Mouse (Mus musculus) adrenal gland (tissue): Measurements from ENCODE around the gene Taok3.

Source experiments
- intact Hi-C: fragments of 180-260 bp; cut with DNase I; formaldehyde crosslinking; loops from one replicate; pipeline ENCODE4 v1.15.1; 2025

Taok3 gene

GRCm38 (mm10) chr5:117168351-117169100 is 48.6 kb downstream of the Taok3 start:
- intact Hi-C loops = no loop called here

GRCm38 (mm10) chr5:117174057-117174456 is 54.1 kb downstream of the Taok3 start:
- intact Hi-C loops = no loop called here

- intact Hi-C loops = no loop called here
Observed at GRCm38 (mm10) chr5:117175896-117176295, 56.0 kb downstream of the Taok3 start.

GRCm38 (mm10) chr5:117178079-117178478 is 58.1 kb downstream of the Taok3 start:
- intact Hi-C loops = no loop called here

GRCm38 (mm10) chr5:117178486-117178885 is 58.6 kb downstream of the Taok3 start:
- intact Hi-C loops = no loop called here

- intact Hi-C loops = no loop called here
Observed at GRCm38 (mm10) chr5:117181921-117182320, 62.0 kb downstream of the Taok3 start.

GRCm38 (mm10) chr5:117182411-117182810 is 62.5 kb downstream of the Taok3 start:
- intact Hi-C loops = no loop called here

GRCm38 (mm10) chr5:117184832-117185231 is 64.9 kb downstream of the Taok3 start:
- intact Hi-C loops = no loop called here

- intact Hi-C loops = no loop called here
Observed at GRCm38 (mm10) chr5:117185673-117186072, 65.7 kb downstream of the Taok3 start.

- intact Hi-C loops = no loop called here
Observed at GRCm38 (mm10) chr5:117192061-117192460, 72.1 kb downstream of the Taok3 start.

GRCm38 (mm10) chr5:117193748-117194147 is 73.8 kb downstream of the Taok3 start:
- intact Hi-C loops = no loop called here

- intact Hi-C loops = no loop called here
Observed at GRCm38 (mm10) chr5:117194672-117195071, 74.7 kb downstream of the Taok3 start.

- intact Hi-C loops = no loop called here
Observed at GRCm38 (mm10) chr5:117196551-117196950, 76.6 kb downstream of the Taok3 start.

- intact Hi-C loops = no loop called here
Observed at GRCm38 (mm10) chr5:117198390-117198789, 78.5 kb downstream of the Taok3 start.

- intact Hi-C loops = no loop called here
Observed at GRCm38 (mm10) chr5:117207286-117207685, 87.4 kb downstream of the Taok3 start.

- intact Hi-C loops = no loop called here
Observed at GRCm38 (mm10) chr5:117214016-117214415, 94.1 kb downstream of the Taok3 start.

- intact Hi-C loops = no loop called here
Observed at GRCm38 (mm10) chr5:117231059-117231458, 111.1 kb downstream of the Taok3 start.

- intact Hi-C loops = no loop called here
Observed at GRCm38 (mm10) chr5:117236540-117236939, 116.6 kb downstream of the Taok3 start.

GRCm38 (mm10) chr5:117239106-117239505 is 119.2 kb downstream of the Taok3 start:
- intact Hi-C loops = no loop called here

- intact Hi-C loops = no loop called here
Observed at GRCm38 (mm10) chr5:117240321-117240731, 120.4 kb downstream of the Taok3 start.

- intact Hi-C loops = no loop called here
Observed at GRCm38 (mm10) chr5:117240761-117241322, 120.9 kb downstream of the Taok3 start.

GRCm38 (mm10) chr5:117241935-117242531 is 122.1 kb downstream of the Taok3 start:
- intact Hi-C loops = no loop called here
